ENCODE assay signal across 8 mouse cellular contexts in genomic region chr2:154657486-154658237, GRCm38 (mm10). TPM values are rescaled to one million over a fixed set of nuclear protein-coding genes. Genes with fewer than 3 reads are reported as not detected.
DNase-seq lines count a peak whose midpoint lies in the region; ATAC-seq and TF ChIP-seq lines count a peak whose summit lies in the region.

No protein-coding gene starts in this region.

- H3K4me2 ChIP-seq in kidney, embryonic 14.5 days (replicated peaks; ENCODE audit: low read depth, low read length) = peak overlapping the region; percentile 89

- no peaks in the 10 kb centered on the region for H3K27me3 ChIP-seq in kidney, embryonic 14.5 days (ENCODE audit: control insufficient read depth, insufficient read depth, low read length)
- no peaks in the 10 kb centered on the region for H3K27me3 ChIP-seq in spleen, adult 2 months (ENCODE audit: control insufficient read depth, insufficient read depth, low read length)

- 5% methylated on average over 12 of the region's 12 CpGs for WGBS in kidney, embryonic 14.5 days
- WGBS in spleen, adult 2 months = under 1% methylated on average over 12 of the region's 12 CpGs

- no peak for ATAC-seq in kidney, embryonic 14.5 days (ENCODE audit: low FRiP score, low TSS enrichment)

- DNase-seq in cerebellum, adult 9-10 months = peak; percentile 57
- DNase-seq in cerebellum, postnatal 14 days = no peak
- DNase-seq in heart, adult 9 months (ENCODE audit: low spot score in 2 of 2) = peak; percentile 63 to 67
- peak; percentile 85 for DNase-seq in lung, postnatal 25 days (ENCODE audit: low spot score)
- peak; percentile 36 to 79 for DNase-seq in spleen, adult 2 months (ENCODE audit: low read depth in 1 of 2, low spot score in 2 of 2)
- DNase-seq in ovary, adult 18-20 months (ENCODE audit: low spot score) = no peak

- H3K9me3 ChIP-seq in kidney, embryonic 14.5 days (ENCODE audit: control insufficient read depth, low read length) = no peaks in the 10 kb centered on the region

- H3K4me3 ChIP-seq in bone marrow macrophage, adult 2 months (ENCODE audit: insufficient read depth, low read length) = peak overlapping the region; percentile 95
- peak overlapping the region; percentile 78 for H3K4me3 ChIP-seq in kidney, embryonic 14.5 days (ENCODE audit: low read length)
- peak overlapping the region; percentile 83 for H3K4me3 ChIP-seq in spleen, adult 2 months (ENCODE audit: extremely low read depth, insufficient read depth, insufficient read length)

- no peak for TF ChIP-seq CTCF in bone marrow macrophage, adult 2 months (IDR thresholded peaks at IDR 0.05; ENCODE audit: low read depth, low read length)
- no peak for TF ChIP-seq CTCF in spleen, adult 2 months (IDR thresholded peaks at IDR 0.05; ENCODE audit: extremely low read depth, insufficient read depth, insufficient read length, insufficient replicate concordance)

- no peak for TF ChIP-seq POLR2A in bone marrow macrophage, adult 2 months (IDR thresholded peaks at IDR 0.05; ENCODE audit: borderline replicate concordance, low read depth, low read length)
- peak; percentile 46; the same call in 1 of the 2 replicates for TF ChIP-seq POLR2A in spleen, adult 2 months (IDR thresholded peaks at IDR 0.05; ENCODE audit: low read depth, low read length)

- peaks cover 15% of the 10 kb centered on the region; the same call in 1 of the 2 replicates for H3K36me3 ChIP-seq in kidney, embryonic 14.5 days (ENCODE audit: control insufficient read depth, insufficient read depth, low read length)
- H3K36me3 ChIP-seq in spleen, adult 2 months (ENCODE audit: control insufficient read depth, insufficient read depth, low read length) = no peaks in the 10 kb centered on the region

- peak overlapping the region; percentile 90 for H3K27ac ChIP-seq in bone marrow macrophage, adult 2 months (ENCODE audit: insufficient read depth, low read depth, low read length)
- peak overlapping the region; percentile 76; the same call in 1 of the 2 replicates for H3K27ac ChIP-seq in kidney, embryonic 14.5 days (ENCODE audit: low read depth, low read length)
- peak overlapping the region; percentile 92 for H3K27ac ChIP-seq in spleen, adult 2 months (ENCODE audit: insufficient read depth, low read length)

- H3K4me1 ChIP-seq in bone marrow macrophage, adult 2 months (ENCODE audit: control insufficient read depth, insufficient read depth, low read length) = peaks cover 23% of the 10 kb centered on the region
- H3K4me1 ChIP-seq in kidney, embryonic 14.5 days (ENCODE audit: control insufficient read depth, insufficient read depth, low read length) = peaks cover 18% of the 10 kb centered on the region
- peaks cover 10% of the 10 kb centered on the region; the same call in 1 of the 2 replicates for H3K4me1 ChIP-seq in spleen, adult 2 months (ENCODE audit: control insufficient read depth, insufficient read depth, insufficient read length)

- H3K9ac ChIP-seq in kidney, embryonic 14.5 days (ENCODE audit: low read depth, low read length) = peak overlapping the region; percentile 89

RNA-seq across cellular contexts. Expression of gene Chmp4b, which starts 6.2 kb away (rescaled TPM):
- polyA plus RNA-seq in bone marrow macrophage, adult 2 months (2012; ENCODE audit: insufficient read depth, insufficient read length, missing spikeins) = 217 and 221 TPM in 2 replicates
- 13.9 and 19.5 TPM in 2 replicates for polyA plus RNA-seq in kidney, embryonic 14.5 days (2014; fragmentation: Nextera tagmentation; extraction: Ambion mirVana)
- 52.8 and 63.3 TPM in 2 replicates for polyA plus RNA-seq in spleen, adult 2 months (2012; rRNA removed)

RNA-seq across cellular contexts. Expression of gene 4930519P11Rik, which starts 44.4 kb away (rescaled TPM):
- not detected in 2 replicates for polyA plus RNA-seq in bone marrow macrophage, adult 2 months (2012; ENCODE audit: insufficient read depth, insufficient read length, missing spikeins)
- polyA plus RNA-seq in kidney, embryonic 14.5 days (2014; fragmentation: Nextera tagmentation; extraction: Ambion mirVana) = 0.72 and 0.89 TPM in 2 replicates
- polyA plus RNA-seq in spleen, adult 2 months (2012; rRNA removed) = 0.80 and 1.4 TPM in 2 replicates

RNA-seq across cellular contexts. Expression of gene Zfp341, which starts 44.6 kb away (rescaled TPM):
- 1.4 and 2.4 TPM in 2 replicates for polyA plus RNA-seq in bone marrow macrophage, adult 2 months (2012; ENCODE audit: insufficient read depth, insufficient read length, missing spikeins)
- 1.1 and 1.3 TPM in 2 replicates for polyA plus RNA-seq in kidney, embryonic 14.5 days (2014; fragmentation: Nextera tagmentation; extraction: Ambion mirVana)
- polyA plus RNA-seq in spleen, adult 2 months (2012; rRNA removed) = 6.1 and 7.1 TPM in 2 replicates

RNA-seq across cellular contexts. Expression of gene Pxmp4, which starts 54.2 kb away (rescaled TPM):
- 22.6 and 22.8 TPM in 2 replicates for polyA plus RNA-seq in bone marrow macrophage, adult 2 months (2012; ENCODE audit: insufficient read depth, insufficient read length, missing spikeins)
- polyA plus RNA-seq in kidney, embryonic 14.5 days (2014; fragmentation: Nextera tagmentation; extraction: Ambion mirVana) = 20.4 and 25.9 TPM in 2 replicates
- 14.6 and 20.3 TPM in 2 replicates for polyA plus RNA-seq in spleen, adult 2 months (2012; rRNA removed)

Comparison
In these comparisons a context has a peak if more than half of its experiments do, and no peak if none do; other contexts are left out.
1. DNase-seq: peak in cerebellum, adult 9-10 months (single experiment), heart, adult 9 months (2 of 2), lung, postnatal 25 days (single experiment) and spleen, adult 2 months (2 of 2); none in cerebellum, postnatal 14 days (0 of 2) and ovary, adult 18-20 months (single experiment).
2. Peak in every context shown above with its lines, with median percentiles within 50 percentile points of each other: H3K27ac ChIP-seq and H3K4me3 ChIP-seq.